Mouse (Mus musculus): ENCODE measurements at regions not wholly inside any gene's neighbourhood (a gene's known extent, or its start where the extent isn't known, plus 50 kb on each side); places are given as distances from the start of the nearest gene placed in this dataset.

GRCm38 (mm10) chr14:98877956-98878355 lies 116.2 kb downstream of the Rpl36a-ps1 start:
- Histone ChIP-seq H3K4me1 (no peaks in the 10 kb centered on the region), H3K9ac (no peak overlapping the region), H3K4me3 (no peak overlapping the region), H3K27ac (no peak overlapping the region), H3K27me3 (no peaks in the 10 kb centered on the region), H3K36me3 (ENCODE audit: poor library complexity, severe bottlenecking) (no peaks in the 10 kb centered on the region), H3K9me3 (replicated peaks) (0 out of 2 replicates have a peak, but pooled peaks cover 4% of the 10 kb centered on the region), H3K4me2 (no peak overlapping the region)
- WGBS, result 78% methylated on average over 3 of the region's 3 CpGs
- ATAC-seq, result no peak

DNA sequence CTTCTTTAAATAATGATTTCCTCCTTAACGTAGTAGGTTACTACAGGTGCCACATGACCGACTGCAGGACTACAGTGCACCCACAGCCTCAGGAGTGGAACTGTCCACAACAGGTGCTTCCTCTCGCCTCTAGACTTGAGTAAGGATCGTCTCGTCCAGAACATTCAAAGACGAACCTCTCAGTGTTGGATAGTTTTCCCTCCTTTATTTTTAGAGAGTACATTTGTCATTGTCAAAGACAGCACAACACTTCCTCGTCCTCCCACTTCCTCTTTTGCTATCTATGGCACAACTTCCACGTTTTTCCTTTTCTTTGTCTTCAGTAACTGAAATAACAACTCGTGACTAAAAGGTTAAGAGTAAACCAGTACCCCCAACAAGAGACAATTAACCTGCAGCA lies 120.7 kb downstream of the Rpl36a-ps1 start:
- Histone ChIP-seq H3K27me3 (no peaks in the 10 kb centered on the region), H3K9me3 (replicated peaks) (no peaks in the 10 kb centered on the region), H3K4me3 (no peak overlapping the region), H3K9ac (no peak overlapping the region), H3K27ac (no peak overlapping the region), H3K4me1 (no peaks in the 10 kb centered on the region), H3K4me2 (no peak overlapping the region), H3K36me3 (ENCODE audit: poor library complexity, severe bottlenecking) (no peaks in the 10 kb centered on the region)
- 83% methylated on average over 9 of the region's 9 CpGs for WGBS
- no peak for ATAC-seq

DNA sequence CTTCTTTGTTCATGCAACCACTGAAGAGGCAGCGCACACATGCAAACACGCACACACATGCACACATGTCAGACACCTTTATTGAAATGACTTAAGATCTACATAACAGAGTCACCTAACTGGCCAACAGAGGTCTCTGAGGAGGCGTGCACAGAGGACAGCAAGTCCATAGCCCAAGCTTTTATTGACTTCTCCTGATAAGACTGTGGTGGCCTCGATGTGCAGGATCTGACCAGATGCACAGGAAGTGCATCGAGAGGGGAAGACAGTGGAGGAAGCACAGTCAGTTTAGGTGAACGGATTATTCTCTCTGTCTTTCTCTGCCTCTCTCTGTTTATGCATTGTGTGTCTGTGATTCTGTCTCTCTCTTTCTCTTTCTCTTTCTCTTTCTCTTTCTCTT lies 124.2 kb downstream of the Rpl36a-ps1 start:
- Histone ChIP-seq H3K27ac (no peak overlapping the region), H3K4me1 (no peaks in the 10 kb centered on the region), H3K27me3 (no peaks in the 10 kb centered on the region), H3K4me3 (no peak overlapping the region), H3K9ac (no peak overlapping the region), H3K4me2 (no peak overlapping the region), H3K9me3 (replicated peaks) (no peaks in the 10 kb centered on the region), H3K36me3 (ENCODE audit: poor library complexity, severe bottlenecking) (no peaks in the 10 kb centered on the region)
- WGBS, result 84% methylated on average over 6 of the region's 6 CpGs
- ATAC-seq, result no peak

DNA sequence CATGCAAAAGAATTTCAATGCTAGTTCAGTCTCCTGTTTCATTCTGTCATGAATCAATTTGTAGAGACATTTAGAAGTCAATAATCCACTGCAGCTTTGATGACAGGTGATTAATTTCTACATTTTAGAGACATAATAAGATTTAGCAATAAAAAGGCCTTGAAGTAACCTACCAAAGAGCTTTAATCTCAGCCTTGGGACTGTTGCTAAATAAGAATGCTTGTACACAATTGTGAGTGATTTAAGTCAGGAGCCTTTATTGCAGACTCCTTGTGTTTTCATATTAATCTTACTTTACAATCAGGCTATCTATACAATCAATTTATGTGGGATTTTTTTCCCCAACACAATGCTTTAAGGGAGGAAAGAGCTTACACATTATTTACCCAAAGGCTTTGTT lies 127.2 kb downstream of the Rpl36a-ps1 start:
- Histone ChIP-seq H3K4me3 (no peak overlapping the region), H3K4me1 (no peaks in the 10 kb centered on the region; the same call in 1 of the 2 replicates), H3K27ac (no peak overlapping the region), H3K9ac (no peak overlapping the region), H3K36me3 (ENCODE audit: poor library complexity, severe bottlenecking) (no peaks in the 10 kb centered on the region), H3K27me3 (no peaks in the 10 kb centered on the region), H3K9me3 (replicated peaks) (no peaks in the 10 kb centered on the region), H3K4me2 (no peak overlapping the region)
- no peak for ATAC-seq

GRCm38 (mm10) chr14:98864001-98864400 lies 130.1 kb downstream of the Rpl36a-ps1 start:
- no peak for ATAC-seq
- Histone ChIP-seq H3K4me3 (no peak overlapping the region), H3K9ac (no peak overlapping the region), H3K36me3 (ENCODE audit: poor library complexity, severe bottlenecking) (no peaks in the 10 kb centered on the region), H3K4me2 (no peak overlapping the region), H3K9me3 (replicated peaks) (no peaks in the 10 kb centered on the region), H3K27ac (no peak overlapping the region), H3K27me3 (0 out of 2 replicates have a peak, but pooled peaks cover 3% of the 10 kb centered on the region), H3K4me1 (no peaks in the 10 kb centered on the region; the same call in 1 of the 2 replicates)
- WGBS, result 89% methylated on average over 6 of the region's 6 CpGs

- H3K36me3 ChIP-seq (ENCODE audit: poor library complexity, severe bottlenecking), result no peaks in the 10 kb centered on the region
- H3K4me2 ChIP-seq, result no peak overlapping the region
- no peak overlapping the region for H3K9ac ChIP-seq
- H3K27ac ChIP-seq, result no peak overlapping the region
- 0 out of 2 replicates have a peak, but pooled peaks cover 3% of the 10 kb centered on the region for H3K27me3 ChIP-seq
- H3K9me3 ChIP-seq (replicated peaks), result no peaks in the 10 kb centered on the region
- WGBS, result 88% methylated on average over 11 of the region's 11 CpGs
- H3K4me3 ChIP-seq, result no peak overlapping the region
- no peaks in the 10 kb centered on the region; the same call in 1 of the 2 replicates for H3K4me1 ChIP-seq
- ATAC-seq, result no peak
Observed at GRCm38 (mm10) chr14:98863598-98863997, 130.5 kb downstream of the Rpl36a-ps1 start.

DNA sequence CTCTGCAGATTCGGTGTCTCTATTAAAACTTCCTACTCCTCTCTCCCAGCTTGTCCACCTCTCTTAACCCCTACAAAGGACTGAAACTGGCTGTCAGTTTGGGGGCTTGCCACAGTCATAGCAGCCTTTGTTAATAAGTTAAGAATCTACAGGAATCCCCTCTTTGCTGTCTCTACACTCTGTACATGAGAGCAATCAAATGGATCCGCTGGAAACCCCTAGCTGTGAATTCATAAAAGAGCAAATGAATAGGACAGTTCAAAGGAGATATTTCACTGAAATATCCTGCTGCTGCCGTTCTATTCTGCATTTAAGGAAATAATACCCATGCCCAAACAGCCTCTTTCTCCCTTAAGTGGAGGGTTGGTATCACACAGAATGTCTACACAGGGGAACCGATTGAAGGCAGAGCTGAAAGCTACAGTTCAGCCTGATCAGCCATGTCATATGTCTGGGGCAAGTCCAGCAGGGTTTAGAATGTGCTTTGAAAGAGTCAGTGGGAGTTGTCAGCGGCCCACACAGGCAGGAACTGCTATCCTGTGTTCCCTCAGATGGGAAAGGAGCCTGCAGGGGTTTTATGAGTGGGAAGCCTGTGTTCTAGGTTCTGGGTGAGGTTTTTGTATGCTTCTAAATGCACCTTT lies 131.9 kb downstream of the Rpl36a-ps1 start:
- H3K9me3 ChIP-seq (replicated peaks), result no peaks in the 10 kb centered on the region
- H3K27ac ChIP-seq, result no peak overlapping the region
- H3K4me1 ChIP-seq, result no peaks in the 10 kb centered on the region; the same call in 1 of the 2 replicates
- WGBS, result 38% methylated on average over 5 of the region's 5 CpGs
- no peak overlapping the region for H3K4me2 ChIP-seq
- no peaks in the 10 kb centered on the region for H3K36me3 ChIP-seq (ENCODE audit: poor library complexity, severe bottlenecking)
- H3K9ac ChIP-seq, result no peak overlapping the region
- ATAC-seq, result peak; percentile 68
- H3K4me3 ChIP-seq, result no peak overlapping the region
- 0 out of 2 replicates have a peak, but pooled peaks cover 3% of the 10 kb centered on the region for H3K27me3 ChIP-seq

DNA sequence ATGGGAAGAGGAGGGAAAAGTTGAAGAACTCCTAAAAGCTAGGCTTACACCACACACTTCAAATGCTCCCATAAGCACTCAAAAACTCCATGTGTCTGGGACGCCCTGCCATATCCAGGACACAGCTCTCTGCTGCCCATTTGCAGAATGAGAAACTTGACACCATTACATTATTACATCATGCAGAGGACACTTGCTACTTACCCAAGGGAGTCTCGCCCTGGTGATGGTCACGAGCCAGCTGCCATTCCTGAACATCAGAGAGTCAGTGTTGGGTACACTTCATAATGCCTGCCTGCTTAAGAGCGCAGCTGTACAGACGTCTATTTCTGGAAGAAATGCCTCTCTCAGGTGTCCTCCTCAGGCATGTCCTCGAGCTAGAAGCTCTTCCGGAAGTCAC lies 135.3 kb downstream of the Rpl36a-ps1 start:
- H3K9ac ChIP-seq, result no peak overlapping the region
- no peak for ATAC-seq
- no peaks in the 10 kb centered on the region; the same call in 1 of the 2 replicates for H3K4me1 ChIP-seq
- H3K4me3 ChIP-seq, result no peak overlapping the region
- 0 out of 2 replicates have a peak, but pooled peaks cover 3% of the 10 kb centered on the region for H3K27me3 ChIP-seq
- no peaks in the 10 kb centered on the region for H3K36me3 ChIP-seq (ENCODE audit: poor library complexity, severe bottlenecking)
- H3K27ac ChIP-seq, result no peak overlapping the region
- 84% methylated on average over 7 of the region's 7 CpGs for whole genome bisulfite sequencing
- H3K4me2 ChIP-seq, result no peak overlapping the region
- no peaks in the 10 kb centered on the region for H3K9me3 ChIP-seq (replicated peaks)

- WGBS, result 44% methylated on average over 1 of the region's 1 CpGs
- Histone ChIP-seq H3K9ac (no peak overlapping the region), H3K27ac (no peak overlapping the region), H3K4me3 (no peak overlapping the region), H3K4me1 (peaks cover 14% of the 10 kb centered on the region), H3K9me3 (replicated peaks) (no peaks in the 10 kb centered on the region), H3K36me3 (ENCODE audit: poor library complexity, severe bottlenecking) (no peaks in the 10 kb centered on the region), H3K27me3 (no peaks in the 10 kb centered on the region; the same call in 1 of the 2 replicates), H3K4me2 (no peak overlapping the region)
- ATAC-seq, result no peak
Observed at GRCm38 (mm10) chr14:98848500-98848899, 145.6 kb downstream of the Rpl36a-ps1 start.

DNA sequence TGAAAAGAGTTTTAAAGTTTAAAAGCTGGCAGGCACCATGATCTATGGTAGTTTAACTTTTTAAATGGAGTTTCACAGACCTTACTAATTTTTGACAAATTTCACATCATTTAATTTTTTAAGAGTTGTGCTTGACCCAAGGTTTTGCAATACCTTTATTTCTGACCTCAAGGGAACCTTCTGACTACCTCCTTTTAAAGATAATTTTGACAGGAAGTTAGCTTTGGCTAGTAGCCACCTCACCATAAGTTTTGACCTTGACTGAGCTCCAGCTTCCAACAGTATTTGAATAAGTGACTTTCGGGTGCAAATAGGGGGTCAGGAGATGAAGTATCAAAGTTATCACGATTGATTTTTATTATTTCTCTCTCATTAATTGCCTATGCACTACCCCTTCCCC lies 149.9 kb downstream of the Rpl36a-ps1 start:
- Histone ChIP-seq H3K4me3 (no peak overlapping the region), H3K27me3 (no peaks in the 10 kb centered on the region), H3K9me3 (replicated peaks) (no peaks in the 10 kb centered on the region), H3K27ac (no peak overlapping the region), H3K4me1 (0 out of 2 replicates have a peak, but pooled peaks cover 3% of the 10 kb centered on the region), H3K36me3 (ENCODE audit: poor library complexity, severe bottlenecking) (no peaks in the 10 kb centered on the region), H3K9ac (no peak overlapping the region), H3K4me2 (no peak overlapping the region)
- WGBS, result 88% methylated on average over 2 of the region's 2 CpGs
- ATAC-seq, result no peak

GRCm38 (mm10) chr14:98834316-98834715 lies 159.8 kb downstream of the Rpl36a-ps1 start:
- no peak overlapping the region for H3K4me2 ChIP-seq
- no peak overlapping the region for H3K4me3 ChIP-seq
- 63% methylated on average over 5 of the region's 5 CpGs for WGBS
- H3K4me1 ChIP-seq, result peaks cover 25% of the 10 kb centered on the region
- no peaks in the 10 kb centered on the region for H3K9me3 ChIP-seq (replicated peaks)
- no peaks in the 10 kb centered on the region for H3K27me3 ChIP-seq
- H3K36me3 ChIP-seq (ENCODE audit: poor library complexity, severe bottlenecking), result no peaks in the 10 kb centered on the region
- ATAC-seq, result peak; percentile 25; the same call in 1 of the 2 replicates
- no peak overlapping the region for H3K27ac ChIP-seq
- no peak overlapping the region for H3K9ac ChIP-seq

DNA sequence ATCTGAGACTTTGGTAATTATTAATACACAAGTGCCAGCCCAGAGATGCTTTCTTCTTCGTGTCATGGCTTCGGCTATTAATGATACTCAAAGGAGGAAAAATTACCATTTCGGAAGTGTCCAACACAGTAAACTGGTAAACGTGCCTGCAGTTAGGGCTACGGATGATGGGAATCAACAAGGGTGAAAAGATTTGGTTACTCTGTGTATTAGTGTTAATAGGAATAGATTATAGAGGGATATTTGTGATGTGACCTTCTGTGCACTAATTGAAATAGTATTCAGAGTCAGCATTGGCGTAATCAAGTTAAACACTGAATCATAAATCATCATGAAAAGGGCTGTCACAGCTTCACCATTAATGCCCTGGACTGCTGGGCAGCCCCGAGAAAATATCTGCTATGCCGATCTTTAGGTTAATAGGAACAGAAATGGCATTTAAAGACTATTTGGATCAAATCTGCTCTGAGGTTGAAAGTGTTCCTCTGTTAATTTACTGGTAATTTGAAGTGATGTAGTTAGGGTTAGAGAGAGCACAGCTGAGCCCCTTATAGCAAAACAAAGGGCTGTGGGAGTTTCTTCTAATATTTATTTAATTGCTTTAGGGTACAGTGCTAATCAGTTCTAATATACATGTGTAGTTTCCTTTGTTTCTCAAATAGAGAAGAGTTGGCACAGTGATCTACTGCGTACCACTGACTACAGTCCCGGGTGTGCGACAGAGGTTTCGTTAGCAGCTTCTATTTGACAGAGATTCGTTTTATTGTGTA lies 160.7 kb downstream of the Rpl36a-ps1 start:
- Histone ChIP-seq H3K9ac (no peak overlapping the region), H3K36me3 (ENCODE audit: poor library complexity, severe bottlenecking) (no peaks in the 10 kb centered on the region), H3K4me3 (no peak overlapping the region), H3K9me3 (replicated peaks) (no peaks in the 10 kb centered on the region), H3K27ac (no peak overlapping the region), H3K27me3 (no peaks in the 10 kb centered on the region), H3K4me2 (peak overlapping the region; percentile 30), H3K4me1 (peaks cover 25% of the 10 kb centered on the region)
- 45% methylated on average over 13 of the region's 13 CpGs for WGBS
- ATAC-seq, result peak; percentile 70
